Mouse (Mus musculus) CH12F3 (cell line): ENCODE results near the gene Phactr4.
"Not testable (repeated sequence)": the region's sequence is repeated elsewhere in the genome, so short reads cannot be mapped to it uniquely, and the experiment has no call there.

Experiments used
- in situ Hi-C: fragments of 300-500 bp; cut with MboI; formaldehyde crosslinking; loops from 2 replicates; pipeline ENCODE4 v1.14.3; 2020; ENCODE audit warnings: low sequenced_read_pairs

The Phactr4 gene

GRCm38 (mm10) chr4:132413257-132413656 lies 9.0 kb downstream of the Phactr4 start:
- in situ Hi-C loops: not testable (repeated sequence)

- in situ Hi-C loops: no loop called here
Measured at GRCm38 (mm10) chr4:132411322-132412094, 10.8 kb downstream of the Phactr4 start.

GRCm38 (mm10) chr4:132409587-132410229 lies 12.6 kb downstream of the Phactr4 start:
- in situ Hi-C loops: no loop called here

GRCm38 (mm10) chr4:132406393-132407189 lies 15.7 kb downstream of the Phactr4 start:
- in situ Hi-C loops: no loop called here

- in situ Hi-C loops: no loop called here
Measured at GRCm38 (mm10) chr4:132404588-132404987, 17.7 kb downstream of the Phactr4 start.

GRCm38 (mm10) chr4:132403063-132403660 lies 19.1 kb downstream of the Phactr4 start:
- in situ Hi-C loops: no loop called here

GRCm38 (mm10) chr4:132401016-132401415 lies 21.3 kb downstream of the Phactr4 start:
- in situ Hi-C loops: no loop called here

GRCm38 (mm10) chr4:132398863-132399262 lies 23.4 kb downstream of the Phactr4 start:
- in situ Hi-C loops: no loop called here

- in situ Hi-C loops: no loop called here
Measured at GRCm38 (mm10) chr4:132398045-132398774, 24.1 kb downstream of the Phactr4 start.

GRCm38 (mm10) chr4:132397120-132397519 lies 25.2 kb downstream of the Phactr4 start:
- in situ Hi-C loops: no loop called here

GRCm38 (mm10) chr4:132396251-132396650 lies 26.0 kb downstream of the Phactr4 start:
- in situ Hi-C loops: no loop called here

- in situ Hi-C loops: no loop called here
Measured at GRCm38 (mm10) chr4:132391063-132391740, 31.1 kb downstream of the Phactr4 start.

- in situ Hi-C loops: no loop called here
Measured at GRCm38 (mm10) chr4:132389302-132389701, 33.0 kb downstream of the Phactr4 start.

- in situ Hi-C loops: no loop called here
Measured at GRCm38 (mm10) chr4:132387617-132388016, 34.7 kb downstream of the Phactr4 start.

GRCm38 (mm10) chr4:132386846-132387245 lies 35.4 kb downstream of the Phactr4 start:
- in situ Hi-C loops: no loop called here

GRCm38 (mm10) chr4:132385771-132386410 lies 36.4 kb downstream of the Phactr4 start:
- in situ Hi-C loops: no loop called here

GRCm38 (mm10) chr4:132383455-132383854 lies 38.8 kb downstream of the Phactr4 start:
- in situ Hi-C loops: no loop called here

GRCm38 (mm10) chr4:132382296-132382695 lies 40.0 kb downstream of the Phactr4 start:
- in situ Hi-C loops: no loop called here

- in situ Hi-C loops: no loop called here
Measured at GRCm38 (mm10) chr4:132380965-132381616, 41.2 kb downstream of the Phactr4 start.
